Mouse (Mus musculus): Measurements from ENCODE around the gene Tprkb. TPM values are rescaled to one million over a fixed set of nuclear protein-coding genes. Genes with fewer than 3 reads are reported as not detected.
"Not testable (repeated sequence)": the region's sequence is repeated elsewhere in the genome, so short reads cannot be mapped to it uniquely, and the experiment has no call there.

Gene Tprkb
- polyA plus RNA-seq (2015; fragmentation: Nextera tagmentation; extraction: Ambion mirVana), result 48.6 and 49.1 TPM in 2 replicates

DNA sequence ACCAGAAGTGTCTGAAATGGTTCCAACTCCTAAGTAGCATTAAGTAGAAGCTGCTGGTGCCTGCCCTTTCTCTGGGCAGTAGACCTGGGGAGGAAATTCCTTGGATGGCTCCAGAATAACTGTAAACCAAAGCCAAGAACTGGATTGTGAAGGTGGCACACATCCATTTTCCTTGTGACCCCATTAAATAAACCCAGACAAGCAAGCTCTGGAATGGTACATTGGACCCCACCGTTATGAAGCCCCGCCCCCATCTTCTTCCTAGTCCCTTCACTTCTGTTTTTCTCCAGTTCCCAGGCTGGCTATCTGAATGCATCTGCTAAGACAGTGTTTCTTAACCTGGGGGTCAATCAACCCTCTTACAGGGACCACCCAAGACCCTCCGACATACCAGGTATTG is at the start of gene Tprkb:
Gene Tprkb, plus strand, starts transcription at position 279 of the 400 bp plus-strand sequence.
- Histone ChIP-seq H3K9me3 (no peaks in the 10 kb centered on the region), H3K27ac (replicated peaks) (no peak within 1 kb of the TSS), H3K36me3 (no peaks in the 10 kb centered on the region), H3K27me3 (no peaks in the 10 kb centered on the region), H3K4me1 (peaks cover 16% of the 10 kb centered on the region), H3K4me3 (no peak within 1 kb of the TSS), H3K4me2 (replicated peaks) (no peak within 1 kb of the TSS), H3K9ac (replicated peaks) (no peak within 1 kb of the TSS)
- WGBS, result 87% methylated on average over 3 of the region's 3 CpGs
- ATAC-seq (replicated peaks), result no peak

DNA sequence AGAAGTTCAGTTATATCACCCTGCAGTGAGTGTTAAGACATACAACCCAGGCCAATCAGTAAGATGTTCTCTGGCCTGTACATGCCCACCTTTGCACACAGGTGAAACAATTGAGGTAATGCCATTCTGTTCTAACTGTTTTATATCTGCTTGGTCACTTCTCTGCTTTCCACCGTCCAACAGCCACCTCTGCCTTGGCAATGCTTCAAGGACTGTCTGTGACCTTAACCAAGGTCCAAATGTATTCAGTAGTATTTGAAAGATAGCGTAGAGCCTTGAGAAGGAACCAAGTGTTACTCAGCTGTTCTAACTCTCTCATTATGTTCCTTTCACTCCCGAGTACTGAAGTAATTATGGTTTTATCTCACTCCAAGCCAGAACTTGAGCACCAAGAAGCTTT is 49.1 kb upstream of the Tprkb start:
- WGBS, result 43% methylated on average over 3 of the region's 3 CpGs

GRCm38 (mm10) chr6:85863136-85863535 is 48.5 kb upstream of the Tprkb start:
- Histone ChIP-seq H3K9ac (replicated peaks) (no peak overlapping the region), H3K4me1 (no peaks in the 10 kb centered on the region), H3K27me3 (no peaks in the 10 kb centered on the region), H3K4me2 (replicated peaks) (no peak overlapping the region), H3K27ac (replicated peaks) (no peak overlapping the region), H3K4me3 (no peak overlapping the region), H3K9me3 (no peaks in the 10 kb centered on the region), H3K36me3 (no peaks in the 10 kb centered on the region)
- no peak for ATAC-seq (replicated peaks)
- 71% methylated on average over 2 of the region's 2 CpGs for WGBS

More for the DNA sequence above, 49.1 kb upstream of the Tprkb start:
- H3K9ac ChIP-seq (replicated peaks), result no peak overlapping the region
- H3K27ac ChIP-seq (replicated peaks), result no peak overlapping the region
- no peaks in the 10 kb centered on the region for H3K9me3 ChIP-seq
- no peaks in the 10 kb centered on the region for H3K36me3 ChIP-seq
- no peak for ATAC-seq (replicated peaks)
- H3K4me2 ChIP-seq (replicated peaks), result no peak overlapping the region
- H3K27me3 ChIP-seq, result no peaks in the 10 kb centered on the region
- no peaks in the 10 kb centered on the region for H3K4me1 ChIP-seq
- no peak overlapping the region for H3K4me3 ChIP-seq

DNA sequence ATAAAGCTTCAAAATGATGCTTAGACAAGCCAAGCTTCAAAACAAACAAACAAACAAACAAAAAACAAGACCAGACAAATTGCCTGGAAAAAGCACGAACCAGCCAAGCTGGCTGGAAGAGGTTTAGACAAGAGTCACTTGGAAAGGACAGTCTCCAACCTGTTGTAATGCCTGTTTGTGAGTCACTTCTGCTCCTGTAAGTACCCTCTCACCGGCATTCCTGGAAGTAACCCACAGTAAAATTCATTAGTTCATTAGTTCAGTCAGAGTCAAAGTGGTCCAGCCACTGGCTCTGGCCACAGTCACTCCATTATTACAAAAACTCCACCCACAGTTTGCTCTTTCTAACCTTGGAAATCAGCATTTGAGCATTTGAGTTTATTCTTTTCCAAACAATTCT is 47.8 kb upstream of the Tprkb start:
- ATAC-seq (replicated peaks), result no peak
- no peak overlapping the region for H3K9ac ChIP-seq (replicated peaks)
- WGBS, result 90% methylated on average over 2 of the region's 2 CpGs

GRCm38 (mm10) chr6:85864900-85865639 is 46.6 kb upstream of the Tprkb start:
- WGBS, result 64% methylated on average over 6 of the region's 7 CpGs
- H3K27ac ChIP-seq (replicated peaks); ATAC-seq (replicated peaks): not testable (repeated sequence)

More for the DNA sequence above, 47.8 kb upstream of the Tprkb start:
- H3K9me3 ChIP-seq, result no peaks in the 10 kb centered on the region
- no peak overlapping the region for H3K27ac ChIP-seq (replicated peaks)
- H3K36me3 ChIP-seq, result no peaks in the 10 kb centered on the region
- no peak overlapping the region for H3K4me2 ChIP-seq (replicated peaks)
- H3K27me3 ChIP-seq, result no peaks in the 10 kb centered on the region
- H3K4me1 ChIP-seq, result no peaks in the 10 kb centered on the region
- H3K4me3 ChIP-seq, result no peak overlapping the region

GRCm38 (mm10) chr6:85866166-85866565 is 45.5 kb upstream of the Tprkb start:
- not testable (repeated sequence) for H3K4me2 ChIP-seq (replicated peaks); H3K9me3 ChIP-seq; H3K4me3 ChIP-seq; H3K27me3 ChIP-seq; H3K27ac ChIP-seq (replicated peaks); H3K9ac ChIP-seq (replicated peaks); ATAC-seq (replicated peaks); H3K36me3 ChIP-seq; H3K4me1 ChIP-seq
- 89% methylated on average over 3 of the region's 3 CpGs for WGBS

More at GRCm38 (mm10) chr6:85864900-85865639, 46.6 kb upstream of the Tprkb start:
- not testable (repeated sequence) for H3K4me1 ChIP-seq; H3K4me2 ChIP-seq (replicated peaks); H3K9me3 ChIP-seq; H3K36me3 ChIP-seq; H3K9ac ChIP-seq (replicated peaks); H3K4me3 ChIP-seq; H3K27me3 ChIP-seq

DNA sequence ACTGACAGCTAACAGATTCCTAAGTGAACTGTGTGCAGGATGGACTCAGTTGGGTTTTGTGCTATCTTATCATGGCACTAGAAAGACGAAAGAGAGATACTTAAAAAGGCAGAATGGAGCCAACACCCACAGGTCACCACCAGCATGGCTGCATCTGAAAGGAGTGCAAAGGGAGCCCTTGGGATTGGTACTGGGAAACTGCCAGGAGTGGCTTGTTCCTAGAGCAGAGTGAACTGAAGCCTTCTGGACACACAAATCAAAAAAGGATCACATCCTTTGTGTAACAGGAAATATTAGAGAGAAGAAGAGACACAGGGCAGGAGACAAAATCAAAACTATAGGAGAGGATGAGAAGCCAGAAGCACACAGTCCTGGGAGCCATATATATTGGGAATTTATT is 44.7 kb upstream of the Tprkb start:
- not testable (repeated sequence) for ATAC-seq (replicated peaks); H3K27me3 ChIP-seq; H3K9ac ChIP-seq (replicated peaks); H3K4me3 ChIP-seq; H3K4me1 ChIP-seq; H3K36me3 ChIP-seq; H3K9me3 ChIP-seq; H3K4me2 ChIP-seq (replicated peaks); H3K27ac ChIP-seq (replicated peaks)
- WGBS, result 71% methylated on average over 1 of the region's 1 CpGs

DNA sequence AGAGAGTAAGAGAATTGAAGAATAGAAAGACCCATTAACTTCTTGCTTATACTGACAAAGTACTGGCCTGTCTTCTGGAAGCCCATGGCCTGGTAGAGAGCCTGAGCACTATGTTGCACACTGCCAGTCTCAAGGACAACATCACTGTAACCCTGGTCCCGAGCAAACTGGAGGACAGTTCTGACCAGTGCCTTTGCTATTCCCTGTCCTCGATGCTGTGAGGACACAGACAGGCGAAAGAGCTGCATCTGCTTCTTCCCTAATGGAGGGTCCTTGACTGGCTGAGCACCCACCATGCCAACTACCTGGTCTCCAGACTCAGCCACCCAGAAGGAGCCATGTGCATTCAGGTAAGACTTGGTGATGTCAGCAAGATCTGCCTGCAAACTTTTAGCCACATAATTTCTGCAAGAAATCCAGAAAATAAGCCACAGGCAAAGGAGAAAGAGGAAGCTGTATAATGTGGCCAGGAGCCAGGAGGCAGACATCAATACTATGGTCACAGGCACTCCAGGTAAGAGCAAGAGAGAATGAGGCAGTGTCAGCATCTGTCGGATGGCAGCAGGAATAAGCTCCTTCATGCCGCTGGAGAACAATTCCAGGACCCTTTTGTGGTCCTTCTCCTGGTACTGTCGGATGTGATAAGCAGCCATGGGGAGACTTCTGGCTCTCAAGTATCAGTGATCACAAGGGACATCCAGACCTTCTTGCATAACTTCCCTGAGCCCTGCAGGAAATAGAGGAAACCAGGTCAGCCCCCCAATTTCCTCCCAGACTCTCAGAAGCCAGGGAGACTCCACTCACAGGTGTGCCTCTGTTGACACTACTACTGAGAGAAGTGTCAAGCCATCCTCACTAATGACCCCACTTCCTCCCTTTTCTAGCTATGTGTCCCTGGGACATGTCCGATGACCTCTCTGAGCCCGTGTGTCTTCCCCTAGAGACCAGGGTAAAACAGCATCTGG is 43.7 kb upstream of the Tprkb start:
- no peak overlapping the region for H3K27ac ChIP-seq (replicated peaks)
- H3K9me3 ChIP-seq, result no peaks in the 10 kb centered on the region
- H3K36me3 ChIP-seq, result no peaks in the 10 kb centered on the region
- no peaks in the 10 kb centered on the region for H3K27me3 ChIP-seq
- H3K4me1 ChIP-seq, result no peaks in the 10 kb centered on the region
- H3K9ac ChIP-seq (replicated peaks), result no peak overlapping the region
- no peak overlapping the region for H3K4me3 ChIP-seq
- WGBS, result 91% methylated on average over 8 of the region's 8 CpGs
- H3K4me2 ChIP-seq (replicated peaks), result no peak overlapping the region
- ATAC-seq (replicated peaks), result no peak

DNA sequence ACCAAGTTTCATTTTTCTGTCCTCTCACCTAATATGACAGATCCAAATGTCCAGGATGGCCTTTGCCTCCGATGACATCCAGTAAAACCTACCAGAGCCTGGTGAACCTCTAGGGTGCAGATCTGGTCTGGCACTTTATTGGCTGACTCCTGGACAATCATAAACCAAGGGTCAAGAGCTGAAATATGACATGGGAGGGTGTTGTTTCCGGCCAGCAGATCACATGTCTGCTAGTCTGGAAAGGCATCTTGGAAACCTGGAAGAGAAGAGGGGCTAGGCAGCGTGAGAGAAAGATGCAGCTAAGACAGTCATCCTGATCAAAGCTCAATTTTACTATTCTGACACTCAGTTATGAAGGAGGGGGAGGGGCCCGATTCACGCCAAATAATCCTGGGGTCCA is 42.7 kb upstream of the Tprkb start, which contains the start of gene Nat8f2:
Gene Nat8f2, minus strand, starts transcription at position 153 of the 400 bp plus-strand sequence.
- ATAC-seq (replicated peaks); H3K27me3 ChIP-seq; H3K4me3 ChIP-seq; H3K9me3 ChIP-seq; H3K36me3 ChIP-seq; H3K9ac ChIP-seq (replicated peaks); H3K4me1 ChIP-seq; H3K4me2 ChIP-seq (replicated peaks); H3K27ac ChIP-seq (replicated peaks): not testable (repeated sequence)
- WGBS, result 87% methylated on average over 5 of the region's 5 CpGs

DNA sequence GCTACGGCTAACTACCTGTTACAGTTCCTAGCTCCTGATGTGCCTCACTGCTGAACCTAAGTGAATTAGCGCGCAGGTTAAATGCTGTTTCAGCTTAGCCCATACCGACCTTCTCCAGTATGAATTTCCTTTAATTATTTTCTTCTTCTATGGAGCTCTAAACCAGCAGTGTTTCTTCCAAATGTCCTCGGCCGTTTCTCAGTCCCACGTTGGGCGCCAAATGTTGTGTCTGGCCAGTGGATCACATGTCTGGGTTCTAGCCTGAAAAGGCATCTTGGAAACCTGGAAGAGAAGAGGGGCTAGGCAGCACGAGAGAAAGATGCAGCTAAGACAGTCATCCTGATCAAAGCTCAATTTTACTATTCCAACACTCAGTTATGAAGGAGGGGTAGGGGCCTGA is 28.4 kb upstream of the Tprkb start:
- ATAC-seq (replicated peaks), result not testable (repeated sequence)
- WGBS, result 92% methylated on average over 9 of the region's 9 CpGs
- peaks cover 10% of the 10 kb centered on the region; the same call in 1 of the 2 replicates for H3K9me3 ChIP-seq

GRCm38 (mm10) chr6:85884311-85884710 is 27.4 kb upstream of the Tprkb start:
- WGBS, result 89% methylated on average over 1 of the region's 1 CpGs
- no peak overlapping the region for H3K9ac ChIP-seq (replicated peaks)
- H3K27me3 ChIP-seq, result no peaks in the 10 kb centered on the region
- no peak overlapping the region for H3K4me3 ChIP-seq
- peaks cover 10% of the 10 kb centered on the region; the same call in 1 of the 2 replicates for H3K9me3 ChIP-seq
- H3K4me2 ChIP-seq (replicated peaks), result no peak overlapping the region
- no peaks in the 10 kb centered on the region for H3K36me3 ChIP-seq
- no peak overlapping the region for H3K27ac ChIP-seq (replicated peaks)
- no peaks in the 10 kb centered on the region for H3K4me1 ChIP-seq
- ATAC-seq (replicated peaks), result no peak

More for the DNA sequence above, 28.4 kb upstream of the Tprkb start:
- not testable (repeated sequence) for H3K36me3 ChIP-seq; H3K4me2 ChIP-seq (replicated peaks); H3K9ac ChIP-seq (replicated peaks); H3K4me3 ChIP-seq; H3K27ac ChIP-seq (replicated peaks); H3K4me1 ChIP-seq; H3K27me3 ChIP-seq

GRCm38 (mm10) chr6:85888961-85889360 is 22.7 kb upstream of the Tprkb start:
- Histone ChIP-seq H3K9me3 (peaks cover under 1% of the 10 kb centered on the region; the same call in 1 of the 2 replicates), H3K4me1 (no peaks in the 10 kb centered on the region), H3K27me3 (no peaks in the 10 kb centered on the region), H3K36me3 (no peaks in the 10 kb centered on the region), H3K4me2 (replicated peaks) (no peak overlapping the region), H3K9ac (replicated peaks) (no peak overlapping the region), H3K27ac (replicated peaks) (no peak overlapping the region), H3K4me3 (no peak overlapping the region)
- WGBS, result 86% methylated on average over 2 of the region's 2 CpGs
- no peak for ATAC-seq (replicated peaks)

Measured in forebrain, embryonic 15.5 days (tissue).